Mouse (Mus musculus): Measurements from ENCODE around the gene Tmprss2. TPM values are rescaled to one million over a fixed set of nuclear protein-coding genes. Genes with fewer than 3 reads are reported as not detected.

The Tmprss2 gene
- polyA plus RNA-seq, 1 experiment = not detected

DNA sequence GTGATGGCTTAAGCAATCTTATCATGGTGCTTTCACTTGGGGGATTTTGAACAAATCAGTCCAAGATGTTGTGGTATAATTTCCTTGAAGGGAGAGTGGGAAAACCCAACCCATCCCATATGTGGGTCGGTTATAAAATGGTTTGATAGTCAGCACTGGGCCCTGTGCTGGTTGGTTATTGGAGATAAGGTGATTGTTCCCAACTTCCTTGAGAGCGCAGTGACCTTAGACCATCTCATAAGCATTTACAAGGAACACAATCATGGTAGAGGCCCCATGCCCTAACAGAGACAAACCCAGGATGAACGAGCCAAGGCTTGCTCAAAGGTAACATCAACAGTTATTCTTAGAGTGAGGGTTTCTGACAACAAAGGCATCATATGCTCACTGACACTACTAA lies 28.6 kb upstream of the Tmprss2 start:
- no peaks in the 10 kb centered on the region for H3K27me3 ChIP-seq (ENCODE audit: control insufficient read depth, insufficient read depth, insufficient read length)
- no peaks in the 10 kb centered on the region for H3K79me2 ChIP-seq (ENCODE audit: control insufficient read depth, insufficient read depth)
- no peak overlapping the region for H3K4me3 ChIP-seq (ENCODE audit: insufficient read depth, poor library complexity, severe bottlenecking)
- H3ac ChIP-seq (ENCODE audit: control insufficient read depth, insufficient read length, low read depth) = no peak overlapping the region
- no peaks in the 10 kb centered on the region for H3K79me3 ChIP-seq (ENCODE audit: low read depth)
- TF ChIP-seq CTCF (IDR thresholded peaks at IDR 0.05; ENCODE audit: control insufficient read depth, insufficient read depth, insufficient read length) = no peak
- no peak for TF ChIP-seq FOSL1 (IDR thresholded peaks at IDR 0.05; ENCODE audit: insufficient read depth, low read length, poor library complexity, severe bottlenecking)
- no peak for TF ChIP-seq MYOD1 (IDR thresholded peaks at IDR 0.05; ENCODE audit: control insufficient read depth, insufficient read length, low read depth)
- TF ChIP-seq MYOG (IDR thresholded peaks at IDR 0.05; ENCODE audit: control insufficient read depth, extremely low read depth, insufficient read length) = no peak
- TF ChIP-seq CEBPB (IDR thresholded peaks at IDR 0.05; ENCODE audit: low read depth) = no peak
- no peak for TF ChIP-seq MAX (IDR thresholded peaks at IDR 0.05)
- TF ChIP-seq USF1 (IDR thresholded peaks at IDR 0.05; ENCODE audit: low read depth) = no peak
- no peaks in the 10 kb centered on the region for H3K36me3 ChIP-seq (ENCODE audit: control insufficient read depth, insufficient read depth)

DNA sequence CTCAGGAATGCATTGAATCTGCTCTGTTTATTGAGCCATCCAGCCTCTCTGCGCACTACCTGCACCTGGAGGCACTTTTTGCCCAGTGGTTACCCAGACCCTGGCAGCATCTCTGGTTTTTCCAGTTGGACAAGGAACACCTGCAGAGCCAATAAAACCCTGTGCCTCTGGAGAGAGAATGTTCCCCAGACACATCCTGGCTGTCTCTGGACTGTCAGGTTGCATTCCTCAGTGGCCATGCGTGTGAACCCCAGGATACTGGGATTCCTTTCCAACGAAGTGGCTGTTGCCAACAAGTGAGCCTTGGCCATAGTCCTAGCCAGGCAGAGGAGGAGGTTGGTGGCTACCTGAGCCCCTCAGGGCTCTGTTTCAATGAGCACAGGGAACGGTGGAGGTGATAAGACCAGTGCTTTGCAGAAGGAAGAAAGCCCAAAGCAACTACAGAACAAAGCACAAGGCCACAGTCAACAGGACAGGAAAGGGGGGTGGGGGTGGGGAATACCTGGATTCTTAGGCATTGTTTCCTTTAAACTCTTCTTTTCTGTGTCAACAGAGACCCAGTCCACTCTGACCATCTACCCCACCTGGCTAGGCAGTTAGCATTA lies 22.0 kb upstream of the Tmprss2 start:
- Histone ChIP-seq H3K79me2 (ENCODE audit: control insufficient read depth, insufficient read depth) (no peaks in the 10 kb centered on the region), H3K79me3 (ENCODE audit: low read depth) (no peaks in the 10 kb centered on the region), H3ac (ENCODE audit: control insufficient read depth, insufficient read length, low read depth) (no peak overlapping the region), H3K36me3 (ENCODE audit: control insufficient read depth, insufficient read depth) (no peaks in the 10 kb centered on the region), H3K4me3 (ENCODE audit: insufficient read depth, poor library complexity, severe bottlenecking) (no peak overlapping the region), H3K27me3 (ENCODE audit: control insufficient read depth, insufficient read depth, insufficient read length) (no peaks in the 10 kb centered on the region)
- TF ChIP-seq MYOG (IDR thresholded peaks at IDR 0.05; ENCODE audit: control insufficient read depth, extremely low read depth, insufficient read length) = no peak

- H3ac ChIP-seq (ENCODE audit: control insufficient read depth, insufficient read length, low read depth) = no peak overlapping the region
- H3K79me3 ChIP-seq (ENCODE audit: low read depth) = no peaks in the 10 kb centered on the region
- no peaks in the 10 kb centered on the region for H3K36me3 ChIP-seq (ENCODE audit: control insufficient read depth, insufficient read depth)
- no peaks in the 10 kb centered on the region for H3K79me2 ChIP-seq (ENCODE audit: control insufficient read depth, insufficient read depth)
- H3K27me3 ChIP-seq (ENCODE audit: control insufficient read depth, insufficient read depth, insufficient read length) = no peaks in the 10 kb centered on the region
- TF ChIP-seq FOSL1 (IDR thresholded peaks at IDR 0.05; ENCODE audit: insufficient read depth, low read length, poor library complexity, severe bottlenecking) = no peak
- no peak for TF ChIP-seq CTCF (IDR thresholded peaks at IDR 0.05; ENCODE audit: control insufficient read depth, insufficient read depth, insufficient read length)
- TF ChIP-seq MYOG (IDR thresholded peaks at IDR 0.05; ENCODE audit: control insufficient read depth, extremely low read depth, insufficient read length) = no peak
- no peak for TF ChIP-seq MAX (IDR thresholded peaks at IDR 0.05)
- no peak for TF ChIP-seq MYOD1 (IDR thresholded peaks at IDR 0.05; ENCODE audit: control insufficient read depth, insufficient read length, low read depth)
- no peak for TF ChIP-seq CEBPB (IDR thresholded peaks at IDR 0.05; ENCODE audit: low read depth)
- TF ChIP-seq USF1 (IDR thresholded peaks at IDR 0.05; ENCODE audit: low read depth) = no peak
- no peak overlapping the region for H3K4me3 ChIP-seq (ENCODE audit: insufficient read depth, poor library complexity, severe bottlenecking)
Measured at GRCm38 (mm10) chr16:97623166-97623565, 12.2 kb upstream of the Tmprss2 start.

DNA sequence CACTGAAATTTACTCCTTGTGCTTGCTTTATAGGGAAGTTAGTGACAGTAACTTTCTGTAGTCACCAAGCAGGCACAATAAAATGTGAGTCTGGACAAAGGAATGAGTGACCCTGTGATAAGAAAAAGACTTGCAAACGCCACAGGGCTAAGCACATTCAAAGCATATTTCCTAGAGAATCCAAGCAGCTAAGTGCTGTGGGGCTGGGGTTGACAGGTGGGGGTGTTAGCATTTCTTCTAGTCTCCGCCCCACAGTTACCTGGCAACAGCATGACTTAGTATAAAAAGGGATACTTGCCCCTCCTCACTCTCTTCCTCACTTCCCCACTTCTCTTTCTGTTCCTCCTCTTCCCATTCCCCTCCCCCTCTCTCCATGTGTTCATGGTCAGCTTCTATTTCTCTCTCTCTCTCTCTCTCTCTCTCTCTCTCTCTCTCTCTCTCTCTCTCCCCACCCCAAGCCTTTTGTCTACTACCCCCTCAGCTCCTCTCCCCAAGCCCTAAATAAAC lies 11.4 kb upstream of the Tmprss2 start:
- TF ChIP-seq MAX (IDR thresholded peaks at IDR 0.05) (no peak), CEBPB (IDR thresholded peaks at IDR 0.05; ENCODE audit: low read depth) (no peak), MYOG (IDR thresholded peaks at IDR 0.05; ENCODE audit: control insufficient read depth, extremely low read depth, insufficient read length) (no peak), MYOD1 (IDR thresholded peaks at IDR 0.05; ENCODE audit: control insufficient read depth, insufficient read length, low read depth) (no peak), USF1 (IDR thresholded peaks at IDR 0.05; ENCODE audit: low read depth) (no peak), FOSL1 (IDR thresholded peaks at IDR 0.05; ENCODE audit: insufficient read depth, low read length, poor library complexity, severe bottlenecking) (no peak), CTCF (IDR thresholded peaks at IDR 0.05; ENCODE audit: control insufficient read depth, insufficient read depth, insufficient read length) (no peak)
- Histone ChIP-seq H3K79me2 (ENCODE audit: control insufficient read depth, insufficient read depth) (no peaks in the 10 kb centered on the region), H3K79me3 (ENCODE audit: low read depth) (no peaks in the 10 kb centered on the region), H3K4me3 (ENCODE audit: insufficient read depth, poor library complexity, severe bottlenecking) (no peak overlapping the region), H3K36me3 (ENCODE audit: control insufficient read depth, insufficient read depth) (no peaks in the 10 kb centered on the region), H3K27me3 (ENCODE audit: control insufficient read depth, insufficient read depth, insufficient read length) (no peaks in the 10 kb centered on the region), H3ac (ENCODE audit: control insufficient read depth, insufficient read length, low read depth) (no peak overlapping the region)

DNA sequence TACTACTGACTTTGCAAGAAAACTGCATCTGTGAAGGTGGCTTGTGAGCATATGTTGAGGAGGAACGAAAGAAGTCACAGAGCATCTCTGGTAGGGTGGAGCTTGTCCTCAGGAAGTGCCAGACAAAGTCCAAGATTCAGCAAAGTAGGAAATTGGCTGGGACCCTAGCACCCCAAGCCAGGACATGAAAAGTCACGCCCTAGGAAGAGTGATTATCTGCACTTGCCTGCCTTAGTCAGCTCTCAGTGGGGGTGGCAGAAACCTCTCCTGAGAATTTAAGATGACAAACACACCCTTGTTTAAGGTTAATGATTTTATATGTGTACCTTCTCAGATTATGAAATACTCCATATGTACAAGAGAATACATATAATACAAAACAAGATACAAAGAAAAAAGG lies 7.3 kb upstream of the Tmprss2 start:
- H3K4me3 ChIP-seq (ENCODE audit: insufficient read depth, poor library complexity, severe bottlenecking) = no peak overlapping the region
- H3K36me3 ChIP-seq (ENCODE audit: control insufficient read depth, insufficient read depth) = no peaks in the 10 kb centered on the region
- H3ac ChIP-seq (ENCODE audit: control insufficient read depth, insufficient read length, low read depth) = no peak overlapping the region
- TF ChIP-seq CEBPB (IDR thresholded peaks at IDR 0.05; ENCODE audit: low read depth) = no peak
- no peaks in the 10 kb centered on the region for H3K79me2 ChIP-seq (ENCODE audit: control insufficient read depth, insufficient read depth)
- no peaks in the 10 kb centered on the region for H3K79me3 ChIP-seq (ENCODE audit: low read depth)
- no peaks in the 10 kb centered on the region for H3K27me3 ChIP-seq (ENCODE audit: control insufficient read depth, insufficient read depth, insufficient read length)

DNA sequence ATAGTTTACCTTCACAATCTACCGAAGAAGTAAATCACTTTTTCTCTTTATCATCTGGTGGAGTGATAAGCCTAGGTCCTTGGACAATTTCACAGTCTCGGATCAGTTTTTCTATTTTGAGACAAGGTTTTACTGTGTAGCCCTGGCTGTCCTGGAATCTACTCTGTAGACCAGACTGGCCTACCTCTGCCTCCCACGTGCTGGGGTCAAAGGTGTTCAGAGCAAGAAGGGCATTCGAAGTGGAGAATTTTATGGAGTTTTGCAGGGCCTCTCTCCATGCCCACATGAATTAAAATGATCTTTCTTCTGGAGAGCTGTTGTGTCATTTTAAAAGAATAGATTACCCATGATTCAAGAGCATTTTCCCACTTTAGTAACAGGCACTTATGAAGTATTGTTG lies 1.0 kb upstream of the Tmprss2 start:
- H3K36me3 ChIP-seq (ENCODE audit: control insufficient read depth, insufficient read depth) = no peaks in the 10 kb centered on the region
- peaks cover 15% of the 10 kb centered on the region for H3K27me3 ChIP-seq (ENCODE audit: control insufficient read depth, insufficient read depth, insufficient read length)
- no peak for TF ChIP-seq MYOD1 (IDR thresholded peaks at IDR 0.05; ENCODE audit: control insufficient read depth, insufficient read length, low read depth)
- TF ChIP-seq USF1 (IDR thresholded peaks at IDR 0.05; ENCODE audit: low read depth) = no peak
- no peak for TF ChIP-seq MAX (IDR thresholded peaks at IDR 0.05)
- no peak for TF ChIP-seq FOSL1 (IDR thresholded peaks at IDR 0.05; ENCODE audit: insufficient read depth, low read length, poor library complexity, severe bottlenecking)
- no peak for TF ChIP-seq CTCF (IDR thresholded peaks at IDR 0.05; ENCODE audit: control insufficient read depth, insufficient read depth, insufficient read length)
- TF ChIP-seq MYOG (IDR thresholded peaks at IDR 0.05; ENCODE audit: control insufficient read depth, extremely low read depth, insufficient read length) = no peak
- no peak for TF ChIP-seq CEBPB (IDR thresholded peaks at IDR 0.05; ENCODE audit: low read depth)

More for the DNA sequence above, 1.0 kb upstream of the Tmprss2 start:
- no peaks in the 10 kb centered on the region for H3K79me3 ChIP-seq (ENCODE audit: low read depth)
- no peaks in the 10 kb centered on the region for H3K79me2 ChIP-seq (ENCODE audit: control insufficient read depth, insufficient read depth)
- no peak overlapping the region for H3K4me3 ChIP-seq (ENCODE audit: insufficient read depth, poor library complexity, severe bottlenecking)
- no peak overlapping the region for H3ac ChIP-seq (ENCODE audit: control insufficient read depth, insufficient read length, low read depth)

All from C2C12 (cell line).